Mouse (Mus musculus): ENCODE data around the gene Tcf7l2.

GRCm38 (mm10) chr19:55758158-55758557 lies 16.5 kb downstream of the Tcf7l2 start:
- TF ChIP-seq TAL1 (conservative IDR thresholded peaks at IDR 0.05; ENCODE audit: low read depth, low read length) (no peak), CTCF (IDR thresholded peaks at IDR 0.05; ENCODE audit: low read depth, low read length) (no peak), GATA1 (IDR thresholded peaks at IDR 0.05; ENCODE audit: borderline replicate concordance, low read length) (no peak), POLR2AphosphoS5 (IDR thresholded peaks at IDR 0.05; ENCODE audit: insufficient replicate concordance, low read depth, low read length) (no peak)

All from G1E (cell line).